Mouse (Mus musculus) adrenal gland, adult 10 weeks (tissue): ENCODE data around the gene Olfr853. TPM values are rescaled to one million over a fixed set of nuclear protein-coding genes. Genes with fewer than 3 reads are reported as not detected.

Source experiments
- polyA plus RNA-seq: library from polyadenylated mRNA; stranded (reverse); fragments of 350-450 nt; fragmentation: Illumina TruSeq; extraction: RNeasy Lipid Tissue Mini Kit (QIAGEN cat#74804); gene quantifications from one replicate; pipeline ENCODE4 v1.2.3, GENCODE M21; 2014; ENCODE audit warnings: low read depth, low replicate concordance

Olfr853 gene
- not detected for polyA plus RNA-seq

DNA sequence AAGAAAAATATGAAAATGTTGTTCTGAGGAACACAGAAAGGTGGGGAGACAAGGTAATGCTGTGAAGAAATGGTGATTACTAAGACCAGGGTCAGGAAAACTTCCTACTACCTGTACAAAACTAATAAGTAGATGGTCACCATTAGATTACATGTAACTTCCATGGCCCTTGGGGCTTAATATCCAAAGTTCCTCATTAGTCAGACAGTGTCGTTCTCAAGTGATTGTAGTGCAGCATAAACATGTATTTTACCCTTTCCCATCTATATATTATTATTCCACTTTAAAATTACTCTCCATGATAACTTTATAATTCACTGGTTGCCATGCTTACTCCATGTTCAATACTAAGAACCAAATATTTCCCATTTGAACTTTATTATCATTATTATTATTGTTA lies at the start of gene Olfr853:
Gene Olfr853 (minus strand): TSS at position 101 of the 400 bp plus-strand sequence.

DNA sequence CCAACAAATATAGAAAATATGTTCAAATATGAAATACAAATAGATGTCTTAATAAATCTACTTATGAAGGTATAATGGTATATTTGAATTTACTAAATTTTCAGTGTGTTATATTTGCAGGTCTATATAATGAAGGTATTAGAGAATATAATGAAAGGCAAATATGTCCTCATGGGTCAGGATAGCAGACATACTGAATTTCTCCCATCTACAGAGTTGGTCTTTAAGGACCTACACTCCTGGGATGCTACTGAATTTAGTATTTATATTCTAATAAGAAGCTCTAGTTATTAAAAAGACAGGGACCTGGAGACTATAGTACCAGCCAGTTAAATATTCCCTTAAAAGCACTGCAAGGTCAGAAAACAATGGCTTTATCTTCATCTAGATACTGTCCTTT lies 41.4 kb upstream of the Olfr853 start, which contains the start of gene Olfr855:
Gene Olfr855 (plus strand): TSS at position 301 of the 400 bp plus-strand sequence.

DNA sequence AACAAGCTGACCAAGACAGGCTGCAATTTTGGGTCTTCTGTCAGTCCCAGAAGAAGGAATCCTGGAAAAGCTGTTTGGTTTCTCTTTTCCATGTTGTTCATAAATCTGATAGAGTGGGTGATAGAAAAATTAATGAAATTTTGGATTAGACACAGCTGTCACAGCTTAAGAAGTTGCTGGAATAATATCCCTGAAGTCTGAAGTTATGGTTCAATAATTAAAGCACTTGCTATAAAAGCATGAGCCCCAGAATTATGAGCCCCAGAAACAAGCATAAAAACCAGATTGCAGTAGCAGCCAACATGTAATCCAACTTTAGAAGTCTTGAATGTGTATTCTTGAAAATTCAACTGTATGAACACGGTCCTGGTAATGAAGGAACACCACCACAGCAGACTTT lies 26.4 kb upstream of the Olfr853 start, which contains the start of gene Olfr854:
Gene Olfr854 (minus strand): TSS at position 101 of the 400 bp plus-strand sequence.

DNA sequence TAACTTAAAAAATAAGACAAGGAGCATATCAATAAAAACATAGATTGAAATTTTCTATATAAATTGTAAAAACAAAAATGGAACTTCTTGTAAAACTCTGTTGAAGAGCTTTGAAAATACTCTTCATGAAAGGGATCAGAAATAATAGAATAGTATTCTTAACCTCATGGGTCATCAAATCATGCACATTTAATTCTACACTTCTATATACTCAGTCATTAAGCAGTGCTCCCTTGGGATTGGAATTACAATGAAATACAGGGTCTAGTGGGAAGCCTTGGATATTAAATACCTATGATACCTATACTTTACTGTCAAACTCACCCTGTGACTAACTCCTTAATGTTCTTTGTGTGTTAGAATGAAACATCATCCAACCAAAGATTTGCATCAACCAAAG lies 47.9 kb downstream of the Olfr853 start, which contains the start of gene Olfr851:
Gene Olfr851 (plus strand): TSS at position 301 of the 400 bp plus-strand sequence.

Other genes with a start within 250 kb of the Olfr853 start
- gene Olfr844, start 224.7 kb downstream of the Olfr853 start, polyA plus RNA-seq = not detected
- not detected for gene Olfr845, start 204.6 kb downstream of the Olfr853 start, polyA plus RNA-seq
- gene Olfr846, start 177.1 kb downstream of the Olfr853 start, polyA plus RNA-seq = not detected
- not detected for gene Olfr847, start 162.4 kb downstream of the Olfr853 start, polyA plus RNA-seq
- not detected for gene Olfr849, start 100.8 kb downstream of the Olfr853 start, polyA plus RNA-seq
- gene Olfr850, start 62.8 kb downstream of the Olfr853 start, polyA plus RNA-seq = not detected
- gene Olfr851, start 47.8 kb downstream of the Olfr853 start, polyA plus RNA-seq = not detected
- gene Olfr854, start 26.3 kb upstream of the Olfr853 start, polyA plus RNA-seq = not detected
- not detected for gene Olfr855, start 41.5 kb upstream of the Olfr853 start, polyA plus RNA-seq
- gene Zfp317, start 81.0 kb upstream of the Olfr853 start, polyA plus RNA-seq = 35.9 TPM
- gene Olfr857, start 168.4 kb upstream of the Olfr853 start, polyA plus RNA-seq = not detected
- gene Olfr58, start 239.2 kb upstream of the Olfr853 start, polyA plus RNA-seq = not detected